Mouse (Mus musculus) heart, embryonic 15.5 days (tissue): ENCODE results near the gene Entr1. TPM values are rescaled to one million over a fixed set of nuclear protein-coding genes. Genes with fewer than 3 reads are reported as not detected.
"Not testable (repeated sequence)": the region's sequence is repeated elsewhere in the genome, so short reads cannot be mapped to it uniquely, and the experiment has no call there.

Experiments used
- ATAC-seq: fragments of 200-750 bp; cut with Nextera tagmentation; replicated peaks from 2 replicates; pipeline ENCODE4 v1.8.0; 2017; ENCODE audit warnings: low read depth, moderate TSS enrichment; ENCODE audit not compliant: insufficient number of reproducible peaks, insufficient read depth, low FRiP score
- H3K27ac ChIP-seq: fragments of 300-500 bp; sonication (generic); 2 replicates; pipeline ENCODE4 v1.5.1; 2015; ENCODE audit warnings: mild to moderate bottlenecking, inconsistent platforms
- H3K27me3 ChIP-seq: fragments of 300-500 bp; sonication (generic); 2 replicates; pipeline ENCODE4 v1.6.1; 2015; ENCODE audit warnings: inconsistent platforms
- H3K36me3 ChIP-seq: fragments of 300-500 bp; sonication (generic); 2 replicates; pipeline ENCODE4 v1.6.1; 2015; ENCODE audit warnings: mild to moderate bottlenecking, inconsistent platforms
- H3K4me1 ChIP-seq: fragments of 300-500 bp; sonication (generic); replicated peaks from 2 replicates; pipeline ENCODE4 v1.6.1; 2015; ENCODE audit warnings: inconsistent platforms
- H3K4me2 ChIP-seq: fragments of 300-500 bp; sonication (generic); 2 replicates; pipeline ENCODE4 v1.6.1; 2015; ENCODE audit warnings: inconsistent platforms, mild to moderate bottlenecking, moderate library complexity
- H3K4me3 ChIP-seq: fragments of 300-500 bp; sonication (generic); 2 replicates; pipeline ENCODE4 v1.5.1; 2015; ENCODE audit warnings: mild to moderate bottlenecking, inconsistent platforms
- H3K9ac ChIP-seq: fragments of 300-500 bp; sonication (generic); 2 replicates; pipeline ENCODE4 v1.6.1; 2015; ENCODE audit warnings: mild to moderate bottlenecking, inconsistent platforms
- H3K9me3 ChIP-seq: fragments of 300-500 bp; sonication (generic); replicated peaks from 2 replicates; pipeline ENCODE4 v1.6.1; 2016; ENCODE audit warnings: inconsistent platforms
- WGBS: fragments of 180-500 bp; shearing (Covaris S2); methylation state at CpG from one replicate; pipeline ENCODE4 v1.1.7; 2015; ENCODE audit warnings: mixed read lengths; 5-methylcytosine and 5-hydroxymethylcytosine counted together
- polyA plus RNA-seq: library from polyadenylated mRNA; unstranded; fragments of >200 nt; fragmentation: Nextera tagmentation; extraction: Ambion mirVana; gene quantifications from 2 replicates; pipeline ENCODE4 v1.2.1, GENCODE M21; 2015

Entr1 gene
- polyA plus RNA-seq, 1 experiment from 2014 or later = 72.3 TPM

GRCm38 (mm10) chr2:26387713-26388112 is 1.4 kb downstream of the Entr1 start:
- H3K27ac ChIP-seq = no peak overlapping the region
- peak overlapping the region; percentile 84 for H3K4me2 ChIP-seq
- H3K9ac ChIP-seq = peak overlapping the region; percentile 95; the same call in 1 of the 2 replicates
- peak overlapping the region; percentile 97; the same call in 1 of the 2 replicates for H3K4me3 ChIP-seq
- peaks cover 71% of the 10 kb centered on the region for H3K36me3 ChIP-seq
- no peaks in the 10 kb centered on the region for H3K27me3 ChIP-seq
- 77% methylated on average over 3 of the region's 3 CpGs for WGBS
- no peaks in the 10 kb centered on the region for H3K9me3 ChIP-seq
- H3K4me1 ChIP-seq = peaks cover 21% of the 10 kb centered on the region
- no peak for ATAC-seq

- H3K4me3 ChIP-seq = peak overlapping the region; percentile 85
- peak overlapping the region; percentile 91 for H3K4me2 ChIP-seq
- not testable (repeated sequence) for H3K4me1 ChIP-seq, ATAC-seq, H3K27ac ChIP-seq, H3K27me3 ChIP-seq, H3K9me3 ChIP-seq
- H3K9ac ChIP-seq = 0 out of 2 replicates have a peak overlapping the region, but pooled peaks have one; percentile 79
- peaks cover 54% of the 10 kb centered on the region for H3K36me3 ChIP-seq
- 28% methylated on average over 6 of the region's 6 CpGs for WGBS
Observed at GRCm38 (mm10) chr2:26380871-26381270, 8.2 kb downstream of the Entr1 start.

DNA sequence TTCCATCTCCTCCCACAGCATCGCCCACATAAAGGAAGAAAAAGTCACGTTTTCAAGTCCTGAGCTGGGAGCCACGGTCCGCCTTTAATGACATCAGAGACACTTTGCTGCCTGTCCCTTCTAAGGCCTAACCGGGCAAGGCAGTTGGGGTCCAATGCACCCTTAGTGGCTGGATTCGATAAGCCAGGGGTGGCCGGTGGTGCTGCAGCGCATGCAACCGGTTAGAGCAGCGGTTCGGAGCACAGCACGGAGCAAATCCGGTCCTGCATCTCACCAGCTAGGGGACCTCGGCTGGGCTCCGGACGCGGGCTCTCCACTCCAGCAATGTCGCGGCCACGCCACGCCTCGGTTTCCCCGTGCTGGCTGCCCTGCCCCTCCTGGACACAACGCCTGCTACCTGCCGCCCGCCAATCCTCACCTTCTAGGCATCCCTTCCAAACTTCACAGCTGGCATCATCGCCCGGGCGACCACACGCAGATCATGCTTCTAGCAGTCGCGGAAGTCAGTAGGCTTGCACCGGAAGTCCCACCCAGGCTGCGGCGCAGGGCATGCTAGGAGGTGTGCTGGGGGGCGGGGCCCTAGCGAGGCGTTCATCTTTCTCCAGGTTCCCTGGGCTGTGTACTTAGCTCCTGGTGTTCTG is 8.9 kb downstream of the Entr1 start, which contains the start of gene Snapc4:
Snapc4 (minus strand) TSS at position 523 of the 641 bp plus-strand sequence.
- H3K36me3 ChIP-seq = peaks cover 54% of the 10 kb centered on the region
- peak within 1 kb of the TSS; percentile 48 for H3K27ac ChIP-seq
- H3K27me3 ChIP-seq = no peaks in the 10 kb centered on the region
- ATAC-seq = peak; percentile 86
- peak within 1 kb of the TSS; percentile 91 for H3K4me2 ChIP-seq
- peak within 1 kb of the TSS; percentile 79 for H3K9ac ChIP-seq
- peaks cover 5% of the 10 kb centered on the region for H3K4me1 ChIP-seq
- WGBS = under 1% methylated on average over 38 of the region's 38 CpGs
- peak within 1 kb of the TSS; percentile 85 for H3K4me3 ChIP-seq
- H3K9me3 ChIP-seq = no peaks in the 10 kb centered on the region

- no peak for ATAC-seq
- 92% methylated on average over 8 of the region's 8 CpGs for WGBS
- H3K9ac ChIP-seq = no peak overlapping the region
- no peak overlapping the region for H3K27ac ChIP-seq
- peaks cover 92% of the 10 kb centered on the region for H3K36me3 ChIP-seq
- no peak overlapping the region for H3K4me2 ChIP-seq
- no peaks in the 10 kb centered on the region for H3K9me3 ChIP-seq
- H3K4me1 ChIP-seq = no peaks in the 10 kb centered on the region
- no peaks in the 10 kb centered on the region for H3K27me3 ChIP-seq
- no peak overlapping the region for H3K4me3 ChIP-seq
Observed at GRCm38 (mm10) chr2:26372396-26372795, 16.7 kb downstream of the Entr1 start.

GRCm38 (mm10) chr2:26368572-26368971 is 20.5 kb downstream of the Entr1 start:
- no peaks in the 10 kb centered on the region for H3K9me3 ChIP-seq
- H3K27me3 ChIP-seq = no peaks in the 10 kb centered on the region
- no peak for ATAC-seq
- H3K4me2 ChIP-seq = no peak overlapping the region
- H3K36me3 ChIP-seq = peaks cover 81% of the 10 kb centered on the region
- H3K4me1 ChIP-seq = peaks cover 19% of the 10 kb centered on the region
- no peak overlapping the region for H3K4me3 ChIP-seq
- H3K27ac ChIP-seq = no peak overlapping the region
- no peak overlapping the region for H3K9ac ChIP-seq
- 91% methylated on average over 1 of the region's 1 CpGs for WGBS

DNA sequence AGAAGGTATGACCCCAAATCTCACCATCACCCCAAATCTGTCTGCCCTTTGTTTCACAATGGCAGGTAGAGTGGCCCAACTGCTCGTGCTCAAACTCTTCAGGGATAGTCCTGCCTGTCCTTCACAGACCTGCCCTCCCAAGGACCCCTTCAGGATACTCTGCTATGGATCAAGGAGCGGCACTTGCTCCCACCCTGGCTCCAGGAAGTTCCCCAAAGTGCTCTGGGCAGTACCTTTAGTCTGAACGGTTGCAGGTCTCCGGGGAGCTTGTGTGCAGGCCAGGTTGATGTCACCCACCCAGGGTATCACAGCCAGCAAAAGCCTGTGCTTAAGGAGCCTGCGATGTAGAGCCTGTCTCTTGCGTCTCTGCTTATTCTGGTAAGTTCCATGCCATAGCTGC is 21.2 kb downstream of the Entr1 start:
- Histone ChIP-seq H3K36me3 (peaks cover 75% of the 10 kb centered on the region), H3K9ac (no peak overlapping the region), H3K27ac (no peak overlapping the region), H3K27me3 (no peaks in the 10 kb centered on the region), H3K4me2 (no peak overlapping the region), H3K4me3 (no peak overlapping the region), H3K4me1 (peaks cover 19% of the 10 kb centered on the region), H3K9me3 (no peaks in the 10 kb centered on the region)
- WGBS = 89% methylated on average over 6 of the region's 6 CpGs
- no peak for ATAC-seq

GRCm38 (mm10) chr2:26364738-26365465 is 24.2 kb downstream of the Entr1 start:
- Histone ChIP-seq H3K9me3 (no peaks in the 10 kb centered on the region), H3K27me3 (no peaks in the 10 kb centered on the region), H3K9ac (0 out of 2 replicates have a peak overlapping the region, but pooled peaks have one; percentile 1), H3K4me1 (peaks cover 21% of the 10 kb centered on the region), H3K4me2 (no peak overlapping the region), H3K4me3 (no peak overlapping the region), H3K27ac (peak overlapping the region; percentile 63), H3K36me3 (peaks cover 47% of the 10 kb centered on the region)
- peak; percentile 61 for ATAC-seq
- 40% methylated on average over 10 of the region's 10 CpGs for WGBS

- H3K36me3 ChIP-seq = peaks cover 33% of the 10 kb centered on the region
Observed at GRCm38 (mm10) chr2:26363481-26363880, 25.6 kb downstream of the Entr1 start.

DNA sequence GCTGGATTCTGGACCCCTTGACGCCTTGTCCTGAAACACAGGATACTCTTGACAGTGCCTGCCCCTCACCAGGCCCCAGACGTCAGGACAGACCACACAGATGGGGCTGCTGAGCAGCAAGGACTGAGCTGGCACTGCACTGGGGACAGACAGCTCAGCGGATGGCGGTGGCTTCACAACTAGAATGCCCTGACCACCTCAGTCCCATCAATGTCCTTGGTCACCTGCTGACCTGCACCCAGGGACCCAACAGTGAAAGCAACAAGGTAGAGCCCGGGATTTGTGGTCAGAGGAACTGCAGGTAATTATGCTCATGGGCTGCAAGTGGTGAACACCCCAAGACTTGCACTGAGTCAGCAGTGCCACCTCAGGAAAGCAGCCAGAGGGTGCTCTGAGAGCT is 26.1 kb downstream of the Entr1 start:
- H3K9ac ChIP-seq = no peak overlapping the region
- ATAC-seq = no peak
- 83% methylated on average over 5 of the region's 5 CpGs for WGBS

More at GRCm38 (mm10) chr2:26363481-26363880, 25.6 kb downstream of the Entr1 start:
- H3K4me3 ChIP-seq = no peak overlapping the region
- H3K4me1 ChIP-seq = peaks cover 23% of the 10 kb centered on the region
- H3K9ac ChIP-seq = no peak overlapping the region
- no peak overlapping the region for H3K4me2 ChIP-seq
- 61% methylated on average over 5 of the region's 5 CpGs for whole genome bisulfite sequencing
- ATAC-seq = no peak
- H3K27ac ChIP-seq = no peak overlapping the region
- H3K9me3 ChIP-seq = no peaks in the 10 kb centered on the region
- H3K27me3 ChIP-seq = no peaks in the 10 kb centered on the region

GRCm38 (mm10) chr2:26360772-26361171 is 28.3 kb downstream of the Entr1 start, which contains the start of gene Card9:
Card9 (minus strand) TSS chr2:26360918.
- H3K9me3 ChIP-seq = no peaks in the 10 kb centered on the region
- peaks cover 23% of the 10 kb centered on the region for H3K4me1 ChIP-seq
- no peak within 1 kb of the TSS for H3K4me3 ChIP-seq
- H3K4me2 ChIP-seq = no peak within 1 kb of the TSS
- no peak for ATAC-seq
- H3K27me3 ChIP-seq = no peaks in the 10 kb centered on the region
- peaks cover 8% of the 10 kb centered on the region for H3K36me3 ChIP-seq
- no peak within 1 kb of the TSS for H3K9ac ChIP-seq
- H3K27ac ChIP-seq = no peak within 1 kb of the TSS
- WGBS = 52% methylated on average over 3 of the region's 3 CpGs

More for the DNA sequence above, 26.1 kb downstream of the Entr1 start:
- H3K36me3 ChIP-seq = peaks cover 29% of the 10 kb centered on the region
- H3K9me3 ChIP-seq = no peaks in the 10 kb centered on the region
- no peaks in the 10 kb centered on the region for H3K27me3 ChIP-seq
- H3K27ac ChIP-seq = no peak overlapping the region
- no peak overlapping the region for H3K4me3 ChIP-seq
- no peak overlapping the region for H3K4me2 ChIP-seq
- peaks cover 23% of the 10 kb centered on the region for H3K4me1 ChIP-seq

DNA sequence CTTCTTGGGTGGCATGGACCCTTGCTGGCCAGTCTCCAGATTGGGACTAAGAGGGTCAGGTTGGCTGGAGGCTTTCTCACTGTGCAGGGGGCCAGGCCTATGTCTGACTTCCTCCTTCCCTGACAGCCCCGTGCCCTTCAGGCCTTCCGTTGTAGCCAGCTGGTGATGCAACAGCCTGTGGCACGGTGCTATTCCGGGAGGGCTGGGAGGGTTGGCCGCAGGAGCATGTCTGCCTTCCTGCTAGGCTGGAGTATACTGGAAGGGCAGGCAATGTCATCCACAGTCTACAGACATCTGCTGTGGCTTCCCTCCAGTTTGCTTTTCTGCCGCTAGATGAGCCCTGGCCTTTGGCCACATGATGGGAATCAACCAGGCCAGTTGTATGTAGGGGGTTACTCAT is 29.1 kb downstream of the Entr1 start:
- H3K9ac ChIP-seq = no peak overlapping the region
- no peak overlapping the region for H3K4me2 ChIP-seq
- WGBS = 52% methylated on average over 6 of the region's 6 CpGs
- peaks cover 6% of the 10 kb centered on the region for H3K36me3 ChIP-seq
- ATAC-seq = no peak
- H3K4me3 ChIP-seq = no peak overlapping the region
- peaks cover 15% of the 10 kb centered on the region for H3K4me1 ChIP-seq
- H3K9me3 ChIP-seq = no peaks in the 10 kb centered on the region
- H3K27ac ChIP-seq = no peak overlapping the region
- H3K27me3 ChIP-seq = no peaks in the 10 kb centered on the region
